Mouse (Mus musculus) CH12.LX (cell line): ENCODE measurements at regions not wholly inside any gene's neighbourhood (a gene's known extent, or its start where the extent isn't known, plus 50 kb on each side); places are given as distances from the start of the nearest gene placed in this dataset.

ENCODE experiments used
- DNase-seq: peaks from one replicate; pipeline ENCODE4 v3.0.0-alpha.2; 2013; ENCODE audit errors: extremely low read depth
- H3K27ac ChIP-seq: 2 replicates; pipeline ENCODE4 v1.5.1; 2012; ENCODE audit warnings: low read depth, mild to moderate bottlenecking, control low read depth, moderate library complexity; ENCODE audit not compliant: insufficient read depth
- H3K27me3 ChIP-seq: replicated peaks from 2 replicates; pipeline ENCODE3; 2012; ENCODE audit warnings: inconsistent platforms
- H3K36me3 ChIP-seq, 2 experiments: replicated peaks in 1 of 2; 2 replicates each; pipeline versions ENCODE3 to v1.6.1; 2012; ENCODE audit warnings: inconsistent platforms in 1 of 2, low read length in 1 of 2, mild to moderate bottlenecking in 1 of 2, mixed read lengths in 1 of 2, moderate library complexity in 1 of 2; ENCODE audit not compliant: control insufficient read depth in 1 of 2, insufficient read depth in 1 of 2
- H3K4me1 ChIP-seq, 2 experiments: 2 replicates each; pipeline ENCODE4 v1.6.1; 2012; ENCODE audit warnings: inconsistent platforms in 1 of 2, moderate library complexity in 1 of 2; ENCODE audit not compliant: insufficient read depth in 2 of 2, control insufficient read depth in 1 of 2
- H3K4me2 ChIP-seq: 2 replicates; pipeline ENCODE4 v1.6.1; 2012; ENCODE audit warnings: low read depth, mild to moderate bottlenecking, control low read depth; ENCODE audit not compliant: poor library complexity, insufficient read depth, severe bottlenecking
- H3K4me3 ChIP-seq, 3 experiments: fragments of 150-350 bp in 1 of 3; sonication (generic) in 1 of 3; replicated peaks in 1 of 3; 2 replicates each; pipeline versions ENCODE3 to v1.5.1; 2011 to 2012; ENCODE audit warnings: low read depth in 2 of 3, low read length in 2 of 3, mild to moderate bottlenecking in 2 of 3, moderate library complexity in 2 of 3, control low read depth in 1 of 3, improper control_type of control experiment in 1 of 3, inconsistent platforms in 1 of 3, mixed read lengths in 1 of 3; ENCODE audit not compliant: poor library complexity in 1 of 3
- H3K79me2 ChIP-seq: replicated peaks from 2 replicates; pipeline ENCODE4 v1.6.1; 2012; ENCODE audit warnings: mild to moderate bottlenecking, moderate library complexity; ENCODE audit not compliant: control insufficient read depth, poor library complexity, insufficient read depth, severe bottlenecking; ENCODE audit errors: extremely low read depth
- H3K9ac ChIP-seq: 2 replicates; pipeline ENCODE4 v1.6.1; 2012; ENCODE audit warnings: low read depth, mild to moderate bottlenecking, control low read depth, moderate library complexity; ENCODE audit not compliant: insufficient read depth
- H3K9me3 ChIP-seq: replicated peaks from 2 replicates; pipeline ENCODE3; 2012; ENCODE audit warnings: low read length, inconsistent platforms, mixed read lengths
- CHD2 ChIP-seq: IDR thresholded peaks from 2 replicates; pipeline ENCODE4 v1.6.1; 2011; ENCODE audit warnings: low read length, improper control_type of control experiment
- CTCF ChIP-seq, 2 experiments: IDR thresholded peaks in 1 of 2; conservative IDR thresholded peaks in 1 of 2; 2 replicates each; pipeline ENCODE4 v1.5.1; 2011 to 2012; ENCODE audit warnings: low read depth in 2 of 2, low read length in 2 of 2, improper control_type of control experiment in 1 of 2, inconsistent platforms in 1 of 2, mild to moderate bottlenecking in 1 of 2, moderate library complexity in 1 of 2
- ELF1 ChIP-seq: IDR thresholded peaks from 2 replicates; pipeline ENCODE4 v1.6.1; 2014; ENCODE audit warnings: low read depth, mild to moderate bottlenecking, inconsistent platforms, low read length, improper control_type of control experiment
- EP300 ChIP-seq: IDR thresholded peaks from 2 replicates; pipeline ENCODE4 v1.6.1; 2011; ENCODE audit warnings: low read length, improper control_type of control experiment
- ETS1 ChIP-seq: conservative IDR thresholded peaks from 2 replicates; pipeline ENCODE4 v1.6.1; 2012; ENCODE audit warnings: low read depth, mild to moderate bottlenecking, inconsistent platforms, low read length, improper control_type of control experiment, moderate library complexity
- GABPA ChIP-seq: IDR thresholded peaks from 2 replicates; pipeline ENCODE4 v1.6.1; 2012; ENCODE audit warnings: low read depth, low read length, improper control_type of control experiment, inconsistent platforms; ENCODE audit not compliant: insufficient replicate concordance
- HCFC1 ChIP-seq: IDR thresholded peaks from 2 replicates; pipeline ENCODE4 v1.6.1; 2012; ENCODE audit warnings: low read depth, mild to moderate bottlenecking, inconsistent platforms, low read length, improper control_type of control experiment
- JUND ChIP-seq: conservative IDR thresholded peaks from 2 replicates; pipeline ENCODE4 v1.6.1; 2011; ENCODE audit warnings: low read depth, low read length, improper control_type of control experiment
- MAX ChIP-seq: IDR thresholded peaks from 2 replicates; pipeline ENCODE4 v1.6.1; 2011; ENCODE audit warnings: low read length, improper control_type of control experiment
- MYC ChIP-seq: IDR thresholded peaks from 2 replicates; pipeline ENCODE4 v1.6.1; 2011; ENCODE audit warnings: low read depth, mild to moderate bottlenecking, improper control_type of control experiment, low read length
- NELFE ChIP-seq: IDR thresholded peaks from 2 replicates; pipeline ENCODE4 v1.6.1; 2011; ENCODE audit warnings: low read depth, low read length, improper control_type of control experiment
- NRF1 ChIP-seq: IDR thresholded peaks from 2 replicates; pipeline ENCODE4 v1.6.1; 2014; ENCODE audit warnings: low read depth, mild to moderate bottlenecking, inconsistent platforms, low read length, improper control_type of control experiment, moderate library complexity
- POLR2A ChIP-seq: IDR thresholded peaks from 2 replicates; pipeline ENCODE4 v1.6.1; 2011; ENCODE audit warnings: low read depth, mild to moderate bottlenecking, improper control_type of control experiment, low read length
- RCOR1 ChIP-seq: conservative IDR thresholded peaks from 2 replicates; pipeline ENCODE4 v1.6.1; 2012; ENCODE audit warnings: low read depth, mild to moderate bottlenecking, inconsistent platforms, low read length, improper control_type of control experiment
- SIN3A ChIP-seq: IDR thresholded peaks from 2 replicates; pipeline ENCODE4 v1.6.1; 2012; ENCODE audit warnings: low read length, improper control_type of control experiment, inconsistent platforms
- TCF12 ChIP-seq: IDR thresholded peaks from 2 replicates; pipeline ENCODE4 v1.6.1; 2014; ENCODE audit warnings: low read depth, mild to moderate bottlenecking, inconsistent platforms, low read length, improper control_type of control experiment
- USF1 ChIP-seq: IDR thresholded peaks from 2 replicates; pipeline ENCODE4 v1.6.1; 2014; ENCODE audit warnings: low read depth, mild to moderate bottlenecking, inconsistent platforms, low read length, improper control_type of control experiment
- ZC3H11A ChIP-seq: IDR thresholded peaks from 2 replicates; pipeline ENCODE4 v1.6.1; 2012; ENCODE audit warnings: low read depth, mild to moderate bottlenecking, inconsistent platforms, low read length, improper control_type of control experiment
- ZKSCAN1 ChIP-seq: IDR thresholded peaks from 2 replicates; pipeline ENCODE4 v1.6.1; 2012; ENCODE audit warnings: low read depth, inconsistent platforms, low read length, improper control_type of control experiment, borderline replicate concordance
- ZNF384 ChIP-seq: IDR thresholded peaks from 2 replicates; pipeline ENCODE4 v1.6.1; 2012; ENCODE audit warnings: low read depth, low read length, improper control_type of control experiment, inconsistent platforms
- dilution Hi-C: fragments of 300-500 bp; cut with MboI; formaldehyde crosslinking; loops from 2 replicates; pipeline ENCODE4 v1.14.3; 2020; ENCODE audit warnings: low sequenced_read_pairs; ENCODE audit not compliant: extremely low pct_unique_long_range_greater_than_20kb, extremely low pct_ligation_motif_present
- in situ Hi-C: fragments of 300-500 bp; cut with MboI; formaldehyde crosslinking; loops from 3 replicates; pipeline ENCODE4 v1.14.3; 2019; ENCODE audit warnings: low sequenced_read_pairs, low pct_ligation_motif_present, low pct_unique_long_range_greater_than_20kb, mixed read lengths

DNA sequence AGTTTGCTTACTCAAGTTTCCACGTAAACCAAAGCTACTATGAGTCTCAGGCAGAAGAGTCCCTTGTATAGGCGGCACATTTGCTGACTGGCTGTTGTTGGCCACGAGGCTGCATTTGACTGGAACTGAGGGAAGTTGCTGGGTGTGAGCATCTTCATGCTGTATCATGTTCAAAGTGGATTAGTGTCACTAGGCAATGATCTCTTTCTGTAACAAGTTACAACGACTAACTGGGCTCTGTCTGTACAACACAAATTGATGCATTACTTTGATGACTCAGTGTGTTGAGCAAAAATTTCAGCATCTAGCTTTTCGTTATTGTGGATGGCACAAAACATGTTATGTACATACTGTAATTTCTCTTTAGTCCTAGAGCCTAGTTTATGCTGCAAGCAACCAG lies 203.7 kb upstream of the P2ry1 start:
- in situ Hi-C loops (no loop called here), dilution Hi-C loops (no loop called here)
- no peak for TF ChIP-seq TCF12
- TF ChIP-seq EP300: no peak
- TF ChIP-seq ZKSCAN1: no peak
- no peak for TF ChIP-seq SIN3A
- no peak for TF ChIP-seq NELFE
- no peak for TF ChIP-seq NRF1
- TF ChIP-seq JUND: no peak
- no peak for TF ChIP-seq MAX
- no peak for TF ChIP-seq ETS1
- TF ChIP-seq CHD2: no peak
- TF ChIP-seq ZC3H11A: no peak
- no peak for TF ChIP-seq HCFC1
- TF ChIP-seq GABPA: no peak
- no peak for TF ChIP-seq ELF1
- no peak for TF ChIP-seq ZNF384
- no peak for TF ChIP-seq POLR2A
- TF ChIP-seq RCOR1: no peak
- TF ChIP-seq MYC: no peak
- TF ChIP-seq USF1: no peak
- no peaks in the 10 kb centered on the region for H3K9me3 ChIP-seq
- no peak overlapping the region for H3K4me2 ChIP-seq
- no peak overlapping the region for H3K27ac ChIP-seq
- no peak overlapping the region for H3K9ac ChIP-seq
- no peaks in the 10 kb centered on the region for H3K4me1 ChIP-seq
- DNase-seq: no peak
- no peaks in the 10 kb centered on the region for H3K79me2 ChIP-seq
- H3K27me3 ChIP-seq: no peaks in the 10 kb centered on the region
- H3K4me3 ChIP-seq: no peak overlapping the region
- no peaks in the 10 kb centered on the region for H3K36me3 ChIP-seq

DNA sequence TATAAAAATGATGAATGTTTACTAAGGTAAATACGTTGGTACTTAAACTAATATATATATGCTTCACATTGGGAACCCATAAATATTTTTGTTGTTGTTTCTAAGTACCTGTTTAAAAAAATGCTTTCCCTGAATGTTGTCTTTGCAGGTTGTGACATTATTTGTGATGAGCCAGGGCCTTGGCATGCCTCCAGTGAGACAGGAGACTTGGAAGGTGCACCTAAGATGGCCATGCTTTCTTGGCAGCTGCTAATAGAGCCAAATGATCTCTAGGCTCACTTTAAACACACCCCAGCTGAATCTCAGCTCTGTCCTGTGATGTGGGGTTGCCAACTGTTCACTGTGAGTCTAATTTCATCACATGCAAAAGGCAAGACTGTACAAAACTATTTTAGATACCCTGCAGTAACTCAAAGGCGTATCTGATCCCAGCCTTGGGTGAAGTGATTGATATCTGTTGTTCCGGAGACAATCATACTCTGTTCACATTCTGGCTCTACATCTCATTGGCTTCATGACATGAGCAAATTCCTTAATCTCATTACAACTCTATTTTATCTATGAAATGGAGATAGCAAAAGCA lies 197.8 kb upstream of the P2ry1 start:
- TF ChIP-seq CTCF (conservative IDR thresholded peaks at IDR 0.05 in 1 of 2, IDR thresholded peaks at IDR 0.05 in 1 of 2; ENCODE audit: low read depth in 2 of 2, low read length in 2 of 2): no peak
- Histone ChIP-seq H3K27ac (no peak overlapping the region), H3K4me2 (no peak overlapping the region), H3K9ac (no peak overlapping the region), H3K79me2 (no peaks in the 10 kb centered on the region), H3K27me3 (no peaks in the 10 kb centered on the region), H3K4me3 (no peak overlapping the region), H3K9me3 (no peaks in the 10 kb centered on the region), H3K4me1 (no peaks in the 10 kb centered on the region), H3K36me3 (no peaks in the 10 kb centered on the region)
- in situ Hi-C loops (no loop called here), dilution Hi-C loops (no loop called here)
- no peak for DNase-seq
